Mouse (Mus musculus): ENCODE data around the gene Wwp2. TPM values are rescaled to one million over a fixed set of nuclear protein-coding genes. Genes with fewer than 3 reads are reported as not detected.

Wwp2 gene
- polyA plus RNA-seq, 1 experiment from 2014 or later: 25.2 TPM

- DNase-seq (ENCODE audit: low spot score) (no peak), ATAC-seq (ENCODE audit: low FRiP score, low TSS enrichment) (no peak)
- Histone ChIP-seq H3K36me3 (ENCODE audit: control insufficient read depth, insufficient read depth, low read length) (no peaks in the 10 kb centered on the region), H3K9ac (ENCODE audit: low read length) (no peak overlapping the region), H3K4me1 (replicated peaks; ENCODE audit: control insufficient read depth, insufficient read depth) (no peaks in the 10 kb centered on the region), H3K4me2 (replicated peaks; ENCODE audit: low read depth) (no peak overlapping the region), H3K9me3 (ENCODE audit: control insufficient read depth, low read length) (no peaks in the 10 kb centered on the region), H3K4me3 (ENCODE audit: low read depth, low read length) (no peak overlapping the region), H3K27me3 (ENCODE audit: control insufficient read depth, insufficient read depth, low read length) (no peaks in the 10 kb centered on the region), H3K27ac (replicated peaks) (no peak overlapping the region)
- 50% methylated on average over 1 of the region's 1 CpGs for WGBS
- TF ChIP-seq CTCF (IDR thresholded peaks at IDR 0.05; ENCODE audit: low read depth) (no peak), EP300 (optimal IDR thresholded peaks at IDR 0.05) (no peak)
Observed at GRCm38 (mm10) chr8:107597731-107598130, 161.6 kb downstream of the Wwp2 start.

- H3K9ac ChIP-seq (ENCODE audit: low read length): no peak overlapping the region
- no peak overlapping the region for H3K27ac ChIP-seq (replicated peaks)
- DNase-seq (ENCODE audit: low spot score) (no peak), ATAC-seq (ENCODE audit: low FRiP score, low TSS enrichment) (no peak)
- 80% methylated on average over 9 of the region's 9 CpGs for WGBS
- H3K4me3 ChIP-seq (ENCODE audit: low read depth, low read length): no peak overlapping the region
- no peak for TF ChIP-seq CTCF (IDR thresholded peaks at IDR 0.05; ENCODE audit: low read depth)
- no peak for TF ChIP-seq EP300 (optimal IDR thresholded peaks at IDR 0.05)
- no peaks in the 10 kb centered on the region for H3K36me3 ChIP-seq (ENCODE audit: control insufficient read depth, insufficient read depth, low read length)
- H3K4me2 ChIP-seq (replicated peaks; ENCODE audit: low read depth): no peak overlapping the region
- H3K4me1 ChIP-seq (replicated peaks; ENCODE audit: control insufficient read depth, insufficient read depth): no peaks in the 10 kb centered on the region
- H3K27me3 ChIP-seq (ENCODE audit: control insufficient read depth, insufficient read depth, low read length): no peaks in the 10 kb centered on the region
- H3K9me3 ChIP-seq (ENCODE audit: control insufficient read depth, low read length): no peaks in the 10 kb centered on the region
Observed at GRCm38 (mm10) chr8:107599691-107600090, 163.5 kb downstream of the Wwp2 start.

DNA sequence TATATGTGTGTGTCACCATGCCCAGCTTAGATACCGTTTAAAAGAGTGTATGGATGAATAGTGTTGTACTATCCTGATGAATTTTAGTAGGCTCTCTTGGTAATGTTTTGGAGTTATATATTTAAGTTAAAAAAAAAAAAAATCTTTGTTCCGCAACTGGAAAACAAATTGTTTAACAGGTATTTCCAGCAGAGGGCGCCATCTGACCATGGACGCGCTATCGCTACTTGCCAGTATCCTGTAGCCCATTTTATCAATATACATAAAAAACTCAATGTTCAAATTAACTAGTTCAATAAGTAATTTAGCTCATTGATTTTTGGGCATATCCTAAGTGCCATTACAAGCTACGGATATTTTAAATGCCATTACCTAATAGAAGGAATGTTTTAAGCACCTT lies 166.9 kb downstream of the Wwp2 start:
- no peaks in the 10 kb centered on the region for H3K9me3 ChIP-seq (ENCODE audit: control insufficient read depth, low read length)
- no peak for ATAC-seq (ENCODE audit: low FRiP score, low TSS enrichment)
- H3K4me3 ChIP-seq (ENCODE audit: low read depth, low read length): no peak overlapping the region
- no peaks in the 10 kb centered on the region for H3K36me3 ChIP-seq (ENCODE audit: control insufficient read depth, insufficient read depth, low read length)
- TF ChIP-seq CTCF (IDR thresholded peaks at IDR 0.05; ENCODE audit: low read depth) (peak; percentile 87), EP300 (optimal IDR thresholded peaks at IDR 0.05) (no peak)
- no peak overlapping the region for H3K27ac ChIP-seq (replicated peaks)
- 3% methylated on average over 7 of the region's 7 CpGs for WGBS
- H3K9ac ChIP-seq (ENCODE audit: low read length): no peak overlapping the region
- no peak overlapping the region for H3K4me2 ChIP-seq (replicated peaks; ENCODE audit: low read depth)
- H3K4me1 ChIP-seq (replicated peaks; ENCODE audit: control insufficient read depth, insufficient read depth): no peaks in the 10 kb centered on the region
- H3K27me3 ChIP-seq (ENCODE audit: control insufficient read depth, insufficient read depth, low read length): no peaks in the 10 kb centered on the region
- peak; percentile 70 for DNase-seq (ENCODE audit: low spot score)

MicroRNAs within 50 kb of the gene (microRNA counts, 519-probe panel; counts per million panel counts)
- microRNA mmu-miR-140: 4,612 counts per million, percentile 45 among the panel's probes with 10 or more counts

Small RNA genes within 50 kb of the gene (microRNA-seq; reads per million reads assigned to microRNA genes)
- 1,775 reads per million, percentile 78 among the genes with 10 or more reads in this experiment for gene Mir140

Other genes with a start within 250 kb of the Wwp2 start
- 4.8 and 5.8 TPM in 2 replicates for gene Nfat5, start 142.9 kb upstream of the Wwp2 start, polyA plus RNA-seq (2015; fragmentation: Nextera tagmentation; extraction: Ambion mirVana)
- gene Nqo1, start 33.2 kb upstream of the Wwp2 start, polyA plus RNA-seq (2015; fragmentation: Nextera tagmentation; extraction: Ambion mirVana): 777 and 946 TPM in 2 replicates
- gene Nob1, start 11.3 kb upstream of the Wwp2 start, polyA plus RNA-seq (2015; fragmentation: Nextera tagmentation; extraction: Ambion mirVana): 44.5 and 48.8 TPM in 2 replicates
- gene Psmd7, start 152.1 kb downstream of the Wwp2 start, polyA plus RNA-seq (2015; fragmentation: Nextera tagmentation; extraction: Ambion mirVana): 180 and 186 TPM in 2 replicates

All from stomach, postnatal 0 days (tissue).